Mouse (Mus musculus): ENCODE measurements around the gene Psd.

GRCm38 (mm10) chr19:46347146-46347545 is 20.2 kb upstream of the Psd start:
- TF ChIP-seq POLR2A (IDR thresholded peaks at IDR 0.05; ENCODE audit: control insufficient read depth, low read depth, low read length) (no peak), CTCF (IDR thresholded peaks at IDR 0.05; ENCODE audit: control insufficient read depth, insufficient read depth, insufficient replicate concordance, low read depth, low read length) (no peak)
